Mouse (Mus musculus) C2C12 (cell line): ENCODE data around the gene Acbd3. TPM values are rescaled to one million over a fixed set of nuclear protein-coding genes. Genes with fewer than 3 reads are reported as not detected.

Source experiments
- H3K27me3 ChIP-seq: one replicate; pipeline ENCODE4 v1.6.1; 2011; ENCODE audit not compliant: control insufficient read depth, insufficient read depth, insufficient read length
- H3K36me3 ChIP-seq: one replicate; pipeline ENCODE4 v1.6.1; 2011; ENCODE audit not compliant: control insufficient read depth, insufficient read depth
- H3K4me3 ChIP-seq: one replicate; pipeline ENCODE4 v1.5.1; 2011; ENCODE audit warnings: mild to moderate bottlenecking, control low read depth; ENCODE audit not compliant: poor library complexity, insufficient read depth, severe bottlenecking
- H3K79me2 ChIP-seq: one replicate; pipeline ENCODE4 v1.6.1; 2011; ENCODE audit not compliant: control insufficient read depth, insufficient read depth
- H3K79me3 ChIP-seq: one replicate; pipeline ENCODE4 v1.6.1; 2011; ENCODE audit warnings: low read depth, control low read depth
- H3ac ChIP-seq: one replicate; pipeline ENCODE3; 2011; ENCODE audit warnings: low read depth; ENCODE audit not compliant: control insufficient read depth, insufficient read length
- CEBPB ChIP-seq: IDR thresholded peaks from one replicate; pipeline ENCODE4 v1.6.1; 2011; ENCODE audit warnings: low read depth, mild to moderate bottlenecking, control low read depth, moderate library complexity
- CTCF ChIP-seq: IDR thresholded peaks from one replicate; pipeline ENCODE4 v1.5.1; 2011; ENCODE audit not compliant: control insufficient read depth, insufficient read depth, insufficient read length
- FOSL1 ChIP-seq: IDR thresholded peaks from one replicate; pipeline ENCODE4 v1.8.0; 2011; ENCODE audit warnings: mild to moderate bottlenecking, low read length; ENCODE audit not compliant: poor library complexity, insufficient read depth, severe bottlenecking
- MAX ChIP-seq: IDR thresholded peaks from one replicate; pipeline ENCODE4 v1.6.1; 2011; ENCODE audit warnings: mild to moderate bottlenecking, control low read depth
- MYOD1 ChIP-seq: IDR thresholded peaks from one replicate; pipeline ENCODE4 v1.6.1; 2011; ENCODE audit warnings: low read depth; ENCODE audit not compliant: control insufficient read depth, insufficient read length
- MYOG ChIP-seq: IDR thresholded peaks from one replicate; pipeline ENCODE4 v1.6.1; 2011; ENCODE audit not compliant: control insufficient read depth, insufficient read length; ENCODE audit errors: extremely low read depth
- USF1 ChIP-seq: IDR thresholded peaks from one replicate; pipeline ENCODE4 v1.6.1; 2011; ENCODE audit warnings: low read depth, mild to moderate bottlenecking, control low read depth, moderate library complexity
- polyA plus RNA-seq: library from polyadenylated mRNA; unstranded; fragments of >200 nt; fragmentation: generic; extraction: Trizol; gene quantifications from one replicate; pipeline ENCODE4 v1.2.1, GENCODE M21; 2012; ENCODE audit warnings: missing spikeins

Gene Acbd3
- polyA plus RNA-seq, 1 experiment, result 13.2 TPM

DNA sequence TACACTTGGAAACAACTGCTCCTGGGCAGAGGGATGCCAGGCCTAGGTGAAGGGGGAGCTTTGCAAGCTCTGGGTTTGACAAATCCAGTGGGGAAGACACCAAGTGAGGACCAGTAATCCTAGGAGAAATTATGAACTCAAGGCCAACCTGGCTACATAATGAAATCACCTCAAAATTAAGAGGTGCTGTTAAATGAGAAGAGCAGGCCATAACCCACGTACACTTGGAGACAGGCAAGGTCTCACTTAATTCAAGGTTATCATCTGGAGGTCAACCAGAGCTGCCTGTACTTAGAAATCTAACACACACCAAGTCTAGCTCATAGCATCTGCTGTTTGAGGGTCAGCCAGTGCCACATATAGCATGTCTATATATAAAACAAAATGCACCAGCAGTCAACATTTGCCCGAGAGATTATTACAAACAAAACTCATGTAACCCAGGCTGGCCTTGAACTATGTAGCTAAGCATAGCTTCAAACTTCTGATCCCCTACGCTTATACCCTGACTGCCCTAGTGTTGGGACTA is 75.7 kb downstream of the Acbd3 start:
- no peaks in the 10 kb centered on the region for H3K27me3 ChIP-seq
- TF ChIP-seq MYOG, result no peak
- TF ChIP-seq CEBPB, result no peak
- TF ChIP-seq CTCF, result no peak
- no peak for TF ChIP-seq FOSL1
- no peak for TF ChIP-seq USF1
- TF ChIP-seq MYOD1, result no peak
- TF ChIP-seq MAX, result no peak
- H3K36me3 ChIP-seq, result peaks cover 57% of the 10 kb centered on the region

More for the DNA sequence above, 75.7 kb downstream of the Acbd3 start:
- no peak overlapping the region for H3K4me3 ChIP-seq
- H3ac ChIP-seq, result no peak overlapping the region
- H3K79me2 ChIP-seq, result peaks cover 24% of the 10 kb centered on the region
- peaks cover 4% of the 10 kb centered on the region for H3K79me3 ChIP-seq

Other genes starting within 250 kb of the Acbd3 start
- not detected for gene Stum, start 242.5 kb upstream of the Acbd3 start, polyA plus RNA-seq
- gene Parp1, start 157.1 kb upstream of the Acbd3 start, polyA plus RNA-seq, result 64.4 TPM
- 4.5 TPM for gene Lin9, start 84.9 kb upstream of the Acbd3 start, polyA plus RNA-seq
- not detected for gene Mixl1, start 29.0 kb upstream of the Acbd3 start, polyA plus RNA-seq
- 570 TPM for gene H3f3a, start 87.9 kb downstream of the Acbd3 start, polyA plus RNA-seq
- 17.7 TPM for gene Sde2, start 125.1 kb downstream of the Acbd3 start, polyA plus RNA-seq
- not detected for gene Lefty2, start 167.1 kb downstream of the Acbd3 start, polyA plus RNA-seq
- gene Pycr2, start 178.2 kb downstream of the Acbd3 start, polyA plus RNA-seq, result 114 TPM
- gene Lefty1, start 209.0 kb downstream of the Acbd3 start, polyA plus RNA-seq, result 2.1 TPM
- gene Tmem63a, start 216.3 kb downstream of the Acbd3 start, polyA plus RNA-seq, result 38.5 TPM